Mouse (Mus musculus) kidney, postnatal 0 days (tissue): ENCODE data around the gene Pla2g12a. TPM values are rescaled to one million over a fixed set of nuclear protein-coding genes. Genes with fewer than 3 reads are reported as not detected.

Source experiments
- ATAC-seq: fragments of 200-750 bp; cut with Nextera tagmentation; replicated peaks from 2 replicates; pipeline ENCODE4 v1.8.0; 2017; ENCODE audit warnings: low read depth, moderate number of reproducible peaks, moderate TSS enrichment, moderate library complexity; ENCODE audit not compliant: low FRiP score
- DNase-seq: peaks from one replicate; pipeline ENCODE4 v3.0.0-alpha.2; 2016; ENCODE audit warnings: low spot score
- H3K27ac ChIP-seq: fragments of 300-500 bp; sonication (generic); 2 replicates; pipeline ENCODE4 v1.5.1; 2014; ENCODE audit warnings: mild to moderate bottlenecking
- H3K27me3 ChIP-seq: fragments of 300-500 bp; sonication (generic); 2 replicates; pipeline ENCODE4 v1.6.1; 2014; ENCODE audit warnings: low read length, mixed read lengths; ENCODE audit not compliant: insufficient read depth
- H3K36me3 ChIP-seq: fragments of 300-500 bp; sonication (generic); 2 replicates; pipeline ENCODE4 v1.6.1; 2014; ENCODE audit warnings: low read length, mixed read lengths; ENCODE audit not compliant: insufficient read depth
- H3K4me1 ChIP-seq: fragments of 300-500 bp; sonication (generic); replicated peaks from 2 replicates; pipeline ENCODE4 v1.6.1; 2014; ENCODE audit warnings: antibody characterized with exemption, low read length, mixed read lengths; ENCODE audit not compliant: insufficient read depth
- H3K4me2 ChIP-seq: fragments of 300-500 bp; sonication (generic); 2 replicates; pipeline ENCODE4 v1.6.1; 2014; ENCODE audit warnings: mild to moderate bottlenecking, low read length, moderate library complexity, mixed read lengths
- H3K4me3 ChIP-seq: fragments of 300-500 bp; sonication (generic); replicated peaks from 2 replicates; pipeline ENCODE4 v1.5.1; 2014; ENCODE audit warnings: low read depth, low read length
- H3K9ac ChIP-seq: fragments of 300-500 bp; sonication (generic); 2 replicates; pipeline ENCODE4 v1.6.1; 2014; ENCODE audit warnings: low read depth, low read length
- H3K9me3 ChIP-seq: fragments of 300-500 bp; sonication (generic); replicated peaks from 2 replicates; pipeline ENCODE4 v1.6.1; 2016; ENCODE audit warnings: low read length, inconsistent platforms, mixed read lengths
- CTCF ChIP-seq: IDR thresholded peaks from 2 replicates; pipeline ENCODE4 v1.5.1; 2016; ENCODE audit warnings: antibody characterized with exemption, low read depth, mild to moderate bottlenecking, moderate library complexity
- WGBS: fragments of 180-500 bp; shearing (Covaris S2); extraction: QIAGEN DNeasy Blood & Tissue Kit; methylation state at CpG from one replicate; pipeline ENCODE4 v1.1.7; 2014; 5-methylcytosine and 5-hydroxymethylcytosine counted together
- polyA plus RNA-seq: library from polyadenylated mRNA; unstranded; fragments of >200 nt; fragmentation: Nextera tagmentation; extraction: Ambion mirVana; gene quantifications from 2 replicates; pipeline ENCODE4 v1.2.1, GENCODE M21; 2015

Gene Pla2g12a
- polyA plus RNA-seq, 1 experiment from 2014 or later, result 55.4 TPM

DNA sequence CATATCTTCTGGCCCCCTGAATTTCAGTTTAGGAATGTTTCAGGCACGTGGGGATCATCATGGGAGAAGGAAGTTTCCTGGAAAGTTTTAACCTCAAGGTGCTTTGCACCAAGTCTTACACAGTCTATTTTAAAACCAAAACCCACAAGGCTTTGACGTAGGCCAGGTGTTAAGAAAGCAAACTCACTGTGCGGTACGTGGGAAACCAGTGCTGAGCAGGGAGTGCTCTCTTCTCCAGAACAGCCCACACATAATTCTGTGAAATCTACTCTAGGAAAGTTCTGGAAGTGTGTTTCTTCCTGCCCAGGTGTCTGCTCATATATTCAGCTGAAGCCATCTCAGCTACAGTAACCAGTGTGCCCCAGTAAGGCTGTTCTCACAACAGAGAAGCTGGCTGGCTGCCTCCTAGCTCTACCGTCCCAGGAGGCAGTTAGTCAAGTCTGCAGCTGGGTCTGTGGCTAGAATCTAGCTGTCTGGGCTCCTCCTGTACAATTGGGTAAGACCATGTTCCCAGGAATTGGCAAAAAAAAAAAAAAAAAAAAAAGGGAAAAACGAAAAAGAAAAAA lies 51.9 kb downstream of the Pla2g12a start:
- ATAC-seq, result no peak

DNA sequence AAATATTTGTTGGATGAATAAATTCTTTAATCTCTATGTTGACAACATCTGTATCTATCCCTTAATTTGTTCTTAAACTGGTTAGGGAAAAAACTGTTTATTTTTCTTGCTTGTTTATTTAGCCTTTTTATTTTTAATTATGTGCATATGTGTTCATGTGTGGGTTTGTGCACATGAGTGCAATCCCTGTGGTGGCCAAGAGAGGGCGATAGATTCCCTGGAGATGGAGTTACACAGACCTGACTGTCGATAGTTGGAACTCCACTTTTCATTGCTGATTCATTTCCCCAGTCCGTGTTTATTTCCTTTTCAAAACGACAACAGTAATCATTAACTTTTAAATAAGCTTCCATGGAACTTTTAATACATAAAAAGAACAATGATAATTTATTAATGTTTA lies 54.0 kb downstream of the Pla2g12a start:
- H3K9me3 ChIP-seq, result no peaks in the 10 kb centered on the region
- H3K4me1 ChIP-seq, result no peaks in the 10 kb centered on the region
- no peak overlapping the region for H3K27ac ChIP-seq
- no peaks in the 10 kb centered on the region for H3K27me3 ChIP-seq
- H3K9ac ChIP-seq, result no peak overlapping the region
- H3K4me2 ChIP-seq, result no peak overlapping the region
- no peaks in the 10 kb centered on the region for H3K36me3 ChIP-seq
- no peak for DNase-seq
- TF ChIP-seq CTCF, result peak; percentile 55
- 39% methylated on average over 4 of the region's 4 CpGs for WGBS
- H3K4me3 ChIP-seq, result no peak overlapping the region
- no peak for ATAC-seq

More for the DNA sequence above, 51.9 kb downstream of the Pla2g12a start:
- TF ChIP-seq CTCF, result no peak
- Histone ChIP-seq H3K9ac (no peak overlapping the region), H3K4me3 (no peak overlapping the region), H3K9me3 (no peaks in the 10 kb centered on the region), H3K36me3 (no peaks in the 10 kb centered on the region), H3K4me1 (no peaks in the 10 kb centered on the region), H3K4me2 (no peak overlapping the region), H3K27ac (no peak overlapping the region), H3K27me3 (no peaks in the 10 kb centered on the region)
- no peak for DNase-seq
- 51% methylated on average over 6 of the region's 6 CpGs for WGBS

- Histone ChIP-seq H3K4me1 (no peaks in the 10 kb centered on the region), H3K4me2 (no peak overlapping the region), H3K36me3 (no peaks in the 10 kb centered on the region), H3K9me3 (no peaks in the 10 kb centered on the region), H3K9ac (no peak overlapping the region), H3K27ac (no peak overlapping the region), H3K27me3 (no peaks in the 10 kb centered on the region), H3K4me3 (no peak overlapping the region)
- TF ChIP-seq CTCF, result no peak
- WGBS, result 35% methylated on average over 9 of the region's 9 CpGs
- DNase-seq (no peak), ATAC-seq (no peak)
Measured at GRCm38 (mm10) chr3:129936561-129936960, 58.2 kb downstream of the Pla2g12a start.

GRCm38 (mm10) chr3:129937848-129938247 lies 59.4 kb downstream of the Pla2g12a start:
- TF ChIP-seq CTCF, result no peak
- H3K9me3 ChIP-seq, result no peaks in the 10 kb centered on the region
- ATAC-seq (no peak), DNase-seq (peak; percentile 19)
- H3K36me3 ChIP-seq, result no peaks in the 10 kb centered on the region
- no peak overlapping the region for H3K4me2 ChIP-seq
- no peaks in the 10 kb centered on the region for H3K27me3 ChIP-seq
- 22% methylated on average over 3 of the region's 3 CpGs for WGBS
- H3K9ac ChIP-seq, result no peak overlapping the region
- no peak overlapping the region for H3K4me3 ChIP-seq
- H3K27ac ChIP-seq, result no peak overlapping the region
- no peaks in the 10 kb centered on the region for H3K4me1 ChIP-seq

DNA sequence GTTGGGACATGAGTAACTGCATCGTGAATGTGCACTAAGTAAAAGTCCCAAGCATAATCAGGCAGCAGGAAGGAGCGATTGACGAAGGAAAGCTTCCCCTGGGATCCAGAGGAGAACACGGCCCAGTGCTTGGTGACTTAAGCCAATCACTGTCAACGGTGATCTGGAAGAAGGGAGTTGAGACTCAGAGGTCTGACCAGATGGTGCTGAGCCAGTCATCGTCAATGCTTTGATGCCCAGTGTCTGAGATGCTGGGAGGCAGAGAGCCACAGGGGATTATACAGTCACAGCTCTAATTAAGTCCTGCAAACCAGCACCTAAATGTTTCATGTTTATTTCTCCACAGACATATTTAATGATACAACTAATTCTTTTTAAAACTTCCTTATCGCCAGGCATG lies 60.7 kb downstream of the Pla2g12a start:
- H3K4me3 ChIP-seq, result no peak overlapping the region
- H3K9me3 ChIP-seq, result no peaks in the 10 kb centered on the region
- no peak for TF ChIP-seq CTCF
- H3K4me1 ChIP-seq, result no peaks in the 10 kb centered on the region
- WGBS, result 68% methylated on average over 7 of the region's 7 CpGs
- H3K27me3 ChIP-seq, result no peaks in the 10 kb centered on the region
- ATAC-seq (no peak), DNase-seq (no peak)
- H3K27ac ChIP-seq, result no peak overlapping the region
- H3K9ac ChIP-seq, result no peak overlapping the region
- H3K4me2 ChIP-seq, result no peak overlapping the region
- no peaks in the 10 kb centered on the region for H3K36me3 ChIP-seq

- H3K27ac ChIP-seq, result no peak overlapping the region
- no peak for TF ChIP-seq CTCF
- H3K9ac ChIP-seq, result no peak overlapping the region
- H3K4me1 ChIP-seq, result no peaks in the 10 kb centered on the region
- H3K9me3 ChIP-seq, result no peaks in the 10 kb centered on the region
- WGBS, result 94% methylated on average over 2 of the region's 2 CpGs
- no peak overlapping the region for H3K4me2 ChIP-seq
- H3K4me3 ChIP-seq, result no peak overlapping the region
- no peaks in the 10 kb centered on the region for H3K27me3 ChIP-seq
- no peak for ATAC-seq
- no peak for DNase-seq
- no peaks in the 10 kb centered on the region for H3K36me3 ChIP-seq
Measured at GRCm38 (mm10) chr3:129940780-129941179, 62.4 kb downstream of the Pla2g12a start.

GRCm38 (mm10) chr3:129941291-129941690 lies 62.9 kb downstream of the Pla2g12a start:
- Histone ChIP-seq H3K27me3 (no peaks in the 10 kb centered on the region), H3K4me3 (no peak overlapping the region), H3K4me2 (no peak overlapping the region), H3K9ac (no peak overlapping the region), H3K36me3 (no peaks in the 10 kb centered on the region), H3K9me3 (no peaks in the 10 kb centered on the region), H3K27ac (no peak overlapping the region), H3K4me1 (no peaks in the 10 kb centered on the region)
- no peak for ATAC-seq
- 93% methylated on average over 1 of the region's 1 CpGs for WGBS
- TF ChIP-seq CTCF, result no peak
- DNase-seq, result no peak
